Mouse (Mus musculus) monocyte, adult 2 months (primary cell): ENCODE measurements around the gene Adprhl1.

ENCODE experiments used
- DNase-seq, 2 experiments: peaks; one replicate each; pipeline ENCODE4 v3.0.0; 2022; ENCODE audit warnings: low spot score in 2 of 2, low read depth in 1 of 2

Gene Adprhl1

DNA sequence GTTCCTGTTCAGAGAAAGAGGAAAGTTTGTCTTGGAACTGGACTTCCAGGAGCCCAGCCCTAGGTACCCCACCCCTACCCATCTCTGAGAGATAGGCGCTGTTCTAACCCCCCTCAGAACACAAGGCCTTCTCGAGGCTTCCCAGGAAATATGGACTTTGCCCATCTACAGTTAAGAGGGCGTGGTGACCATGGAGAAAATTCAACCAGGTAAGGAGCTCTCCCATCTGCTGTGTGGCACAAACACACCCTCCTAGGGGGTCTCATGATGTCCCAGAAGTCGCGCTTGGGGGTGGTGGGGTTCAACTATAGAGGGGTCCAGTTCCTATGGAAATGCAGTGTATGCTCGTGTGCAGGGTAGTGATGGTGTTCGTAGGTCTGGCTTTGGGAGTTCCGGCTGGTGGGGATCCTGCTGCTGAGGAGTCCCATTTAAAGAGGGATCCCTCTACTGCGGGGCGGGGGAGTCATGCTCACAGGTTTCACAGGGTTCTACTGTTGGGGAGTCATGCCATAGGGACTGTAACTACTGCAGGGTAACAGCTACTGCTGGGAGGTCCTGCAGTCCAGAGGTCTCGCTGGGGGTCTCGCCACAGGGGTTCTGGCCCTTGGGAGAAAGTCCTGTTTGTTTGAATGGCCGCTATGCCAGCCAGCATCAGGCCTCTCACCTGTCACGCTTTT lies 54.4 kb downstream of the Adprhl1 start:
- no peak for DNase-seq

DNA sequence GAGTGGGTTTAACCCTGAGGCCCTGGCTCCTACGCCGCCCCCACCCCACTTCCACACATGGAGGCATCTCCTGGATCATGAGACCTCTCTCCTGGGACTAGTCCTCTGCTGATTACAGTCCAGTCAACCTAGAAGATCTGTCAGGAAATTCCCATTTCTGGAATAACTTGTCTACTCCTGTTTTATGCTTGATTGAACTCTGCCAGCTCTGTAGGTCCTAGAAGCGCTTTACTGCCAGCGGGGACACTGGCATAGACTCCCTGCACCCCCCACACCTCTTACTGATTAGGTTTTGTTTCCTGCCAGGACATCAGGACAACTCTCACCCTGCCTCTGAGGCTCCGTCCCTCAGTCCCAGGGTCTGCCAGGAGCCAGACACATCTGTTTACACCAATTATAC lies 56.5 kb downstream of the Adprhl1 start:
- no peak for DNase-seq

DNA sequence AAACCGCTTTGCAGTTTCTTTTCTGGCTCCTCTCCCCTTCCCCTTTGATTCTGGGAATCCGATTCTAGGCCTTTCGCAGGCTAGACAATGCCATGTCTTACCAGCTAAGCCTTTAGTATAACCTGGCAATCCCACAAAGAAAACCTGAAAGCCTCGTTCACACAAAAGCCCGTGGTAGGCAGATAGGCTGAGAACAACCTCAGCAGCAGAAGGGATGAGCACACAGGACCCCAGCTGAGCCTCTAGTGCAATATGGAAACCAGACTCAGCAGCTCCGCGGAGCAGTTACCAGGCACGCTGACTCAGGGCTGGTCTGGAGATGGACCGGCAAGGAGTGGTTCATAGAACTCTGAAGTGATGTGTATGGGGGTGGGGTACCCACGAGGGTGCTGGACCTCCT lies 59.1 kb downstream of the Adprhl1 start:
- no peak for DNase-seq

DNA sequence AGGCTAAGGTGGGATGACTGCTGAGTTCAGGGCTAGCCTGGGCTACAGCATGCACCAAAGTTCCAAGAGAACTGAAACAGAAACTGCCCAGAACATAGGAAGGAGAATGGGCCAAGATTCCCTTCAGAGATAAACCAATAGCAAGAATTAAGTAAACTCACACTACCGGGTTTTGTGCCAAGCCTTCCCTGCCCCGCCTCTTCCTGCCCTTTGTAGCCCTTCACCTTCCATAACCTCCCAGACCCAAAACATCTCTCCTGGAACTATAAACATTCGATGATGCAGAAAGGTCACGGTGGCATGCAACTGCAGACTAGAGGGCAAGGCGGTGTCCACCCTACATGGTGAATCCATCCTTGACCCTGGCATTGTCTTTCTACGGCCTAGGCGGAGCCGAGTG lies 63.7 kb downstream of the Adprhl1 start:
- DNase-seq, result no peak

DNA sequence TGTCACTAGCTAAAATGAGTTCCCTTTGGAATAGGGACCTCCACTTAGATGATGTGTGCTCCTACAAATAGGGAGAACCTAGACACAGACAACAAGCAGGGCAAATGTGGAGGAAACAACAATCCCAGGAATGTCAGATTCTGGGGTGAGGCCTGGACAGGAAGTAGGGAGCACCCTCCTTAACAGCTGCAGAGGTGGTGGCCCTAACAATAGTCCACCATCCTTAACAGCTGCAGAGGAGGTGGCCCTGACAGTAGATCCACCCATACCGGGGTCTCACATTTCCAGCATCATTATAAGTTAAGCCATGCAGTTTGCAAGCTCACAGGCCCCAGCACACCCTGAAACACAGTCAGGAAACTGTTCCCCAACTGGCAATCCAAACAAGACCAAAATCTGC lies 65.1 kb downstream of the Adprhl1 start:
- no peak for DNase-seq

DNA sequence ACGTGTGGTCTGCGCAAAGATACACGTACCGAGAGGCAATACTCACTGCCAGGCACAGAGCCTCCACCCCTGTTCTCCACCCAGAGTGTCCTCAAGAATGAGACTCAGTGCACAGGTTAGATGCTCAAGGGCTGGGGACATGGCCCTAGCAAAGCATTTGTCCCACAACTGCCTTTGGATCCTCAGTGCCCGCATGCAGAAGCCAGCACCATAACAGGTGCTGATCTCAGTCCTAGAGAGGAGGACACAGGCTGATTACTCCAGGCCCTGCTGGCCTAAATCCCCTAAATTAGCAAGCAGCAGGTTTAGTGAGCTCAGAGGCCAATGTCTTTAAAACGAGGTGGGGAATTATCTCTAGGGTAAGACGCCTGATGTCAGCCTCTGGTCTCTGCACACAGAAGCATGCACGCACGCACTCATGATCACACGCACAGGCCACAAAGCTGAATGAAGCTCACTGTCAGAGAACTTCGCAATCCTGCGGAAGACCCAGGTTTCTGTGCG lies 65.9 kb downstream of the Adprhl1 start:
- no peak for DNase-seq

DNA sequence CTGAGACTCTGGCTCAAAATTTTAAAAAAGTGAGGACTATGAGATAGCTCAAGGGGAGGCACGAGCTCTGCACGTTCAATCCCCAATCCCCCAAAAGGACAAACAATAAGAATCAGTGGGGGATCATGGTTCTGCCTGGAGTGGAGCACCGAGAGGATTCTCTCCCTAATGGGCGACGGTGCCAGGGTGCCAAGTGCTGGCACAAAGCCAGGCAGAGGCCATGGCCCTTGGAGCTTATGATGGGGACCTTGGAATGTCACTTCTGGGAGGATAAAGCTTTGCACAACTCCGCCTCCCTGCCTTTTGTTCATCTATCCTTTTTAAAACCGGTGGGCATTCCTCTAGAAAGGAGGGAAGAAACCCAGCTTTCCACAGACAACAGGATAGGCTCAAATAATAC lies 66.3 kb downstream of the Adprhl1 start:
- DNase-seq, result no peak

DNA sequence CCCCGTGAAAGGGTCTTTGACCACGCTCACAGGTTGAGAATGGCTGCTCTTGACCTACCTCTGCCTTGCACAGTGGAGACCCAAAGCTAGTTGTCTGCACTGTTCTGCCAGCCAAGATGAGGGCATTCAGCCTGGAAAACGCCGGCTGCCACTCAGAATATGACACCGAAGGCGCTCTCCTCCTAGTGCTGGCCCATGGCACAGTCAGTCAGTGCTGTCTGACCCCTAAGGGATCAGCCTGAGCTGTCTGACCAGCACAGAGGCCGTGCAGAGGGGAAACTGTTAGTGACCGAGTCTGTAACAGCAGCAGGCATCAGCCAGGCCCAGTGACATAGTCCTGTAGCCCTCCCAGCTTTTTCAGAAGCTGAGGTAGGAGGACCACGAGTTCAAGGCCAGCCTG lies 66.7 kb downstream of the Adprhl1 start:
- no peak for DNase-seq

DNA sequence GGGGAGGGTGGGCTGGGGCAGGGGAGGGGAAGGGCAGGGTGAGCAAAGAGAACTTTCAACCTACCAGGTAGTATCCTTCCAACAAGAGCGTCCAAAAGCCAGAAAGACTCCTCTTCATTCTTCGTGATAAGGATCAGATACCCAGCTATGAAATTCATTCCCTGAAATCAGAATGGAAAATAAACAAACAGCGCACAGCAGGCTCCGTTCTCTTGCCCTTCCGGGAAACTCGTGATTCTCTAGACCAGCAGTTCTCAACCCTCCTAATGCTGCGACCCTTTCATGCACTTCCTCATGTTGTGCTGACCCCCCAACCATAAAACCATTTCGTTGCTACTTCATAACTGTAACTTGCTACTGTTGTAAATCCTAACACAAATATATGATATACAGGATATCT lies 67.1 kb downstream of the Adprhl1 start:
- DNase-seq, result no peak

DNA sequence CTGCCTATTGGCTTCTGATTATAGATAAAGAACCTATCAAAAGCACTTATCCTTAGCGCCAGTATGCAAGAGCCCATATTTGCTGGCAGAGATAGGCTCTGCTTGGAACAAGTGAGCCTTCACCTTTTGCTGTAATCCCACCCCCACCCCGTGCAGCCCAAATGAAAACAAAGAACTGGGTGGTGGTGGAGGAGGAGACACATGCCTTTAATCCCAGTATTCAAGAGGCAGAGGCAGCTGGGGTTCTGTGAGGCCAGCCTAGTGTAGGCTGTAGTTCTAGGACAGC lies 72.3 kb downstream of the Adprhl1 start:
- DNase-seq, result no peak

DNA sequence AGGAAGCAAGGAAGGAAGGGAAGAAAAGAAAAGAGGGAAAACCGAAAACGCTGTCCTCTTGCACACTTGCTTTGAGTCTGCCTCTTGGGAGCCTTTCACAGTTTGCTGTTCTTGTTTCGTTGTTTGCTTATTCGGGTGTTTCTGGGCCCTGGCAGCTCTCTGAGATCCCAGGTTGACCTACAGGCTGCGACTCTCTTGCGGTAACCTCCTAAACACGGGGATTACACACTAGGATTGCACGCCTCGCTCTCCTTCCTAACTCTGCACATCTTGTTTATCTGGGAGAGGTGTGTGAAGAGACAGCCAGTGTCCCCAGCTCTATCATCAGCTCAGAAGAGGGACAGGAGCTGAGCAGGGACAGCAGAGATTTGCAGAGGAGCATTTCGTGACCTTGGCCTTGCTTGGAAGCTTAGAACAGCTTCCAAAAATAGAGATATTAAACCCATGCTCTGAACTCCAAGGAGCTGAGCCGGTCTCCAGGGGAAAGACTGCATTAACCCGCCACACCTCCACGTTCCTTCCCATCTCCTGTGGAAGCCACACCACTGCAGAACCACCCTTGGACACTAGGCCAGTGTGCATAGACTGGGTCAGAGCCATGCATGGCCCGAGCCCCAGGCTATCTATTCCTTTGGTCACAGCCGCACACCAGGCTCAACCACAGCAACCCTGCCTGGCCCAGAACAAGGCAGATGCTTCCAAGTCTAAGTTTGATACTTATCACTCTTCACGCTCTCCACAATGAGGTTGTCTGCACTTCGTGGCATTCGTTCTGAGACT lies 72.9 kb downstream of the Adprhl1 start:
- no peak for DNase-seq

DNA sequence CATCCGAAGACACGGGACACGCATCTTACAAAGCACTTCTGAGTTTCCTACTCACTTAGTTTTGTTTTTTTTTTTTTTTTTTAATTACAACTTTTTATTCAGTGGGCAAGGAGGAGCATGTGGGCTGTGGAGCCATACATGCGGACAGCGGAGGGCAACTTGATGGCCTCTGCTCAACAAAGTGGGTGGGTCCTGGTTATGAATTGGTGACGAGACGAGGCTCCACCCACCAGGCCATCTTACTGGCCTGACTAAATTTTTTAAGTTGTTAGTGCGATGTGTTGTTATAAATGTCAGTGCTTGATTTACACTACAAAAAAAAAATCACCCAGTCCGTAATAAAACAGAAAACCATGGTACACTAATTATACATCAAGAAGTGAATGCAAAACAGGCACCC lies 73.6 kb downstream of the Adprhl1 start:
- no peak for DNase-seq

DNA sequence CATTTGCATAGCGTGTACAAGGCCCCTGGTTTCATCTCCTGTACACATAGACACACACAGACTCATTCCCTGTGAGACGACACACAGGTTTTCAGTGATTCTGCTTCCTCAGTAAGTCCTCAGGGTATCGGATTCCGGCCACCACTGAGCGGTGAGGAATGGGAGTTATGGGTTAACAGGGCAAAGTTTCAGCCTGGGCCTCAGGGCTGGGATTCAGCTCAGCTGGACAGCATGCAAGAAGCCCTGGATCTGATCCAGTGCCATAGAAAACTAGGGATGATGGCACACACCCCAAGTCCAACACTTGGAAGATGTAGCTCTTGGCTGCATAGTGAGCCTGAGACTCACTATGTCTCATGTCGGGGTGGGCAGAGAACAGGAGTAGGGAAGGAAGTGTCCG lies 74.0 kb downstream of the Adprhl1 start:
- no peak for DNase-seq

DNA sequence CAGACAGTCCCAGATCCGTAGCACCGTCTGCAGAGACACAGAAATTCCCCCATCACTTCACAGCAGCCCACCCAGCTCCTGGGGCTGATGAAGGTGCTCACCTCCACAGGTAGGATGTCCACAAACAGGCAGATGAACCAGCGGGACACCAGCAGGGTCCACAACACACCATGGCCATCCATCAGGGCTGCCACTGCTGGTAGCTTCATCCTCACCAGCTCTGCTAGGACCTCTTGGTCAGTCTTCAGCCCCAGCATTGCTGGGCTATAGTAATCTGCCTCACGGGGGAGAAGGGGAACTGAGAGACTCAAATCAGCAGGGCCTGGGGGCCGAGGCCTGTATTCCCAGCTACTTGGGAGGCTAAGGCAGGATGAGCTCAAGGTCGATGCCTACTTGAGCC lies 74.5 kb downstream of the Adprhl1 start:
- no peak for DNase-seq

DNA sequence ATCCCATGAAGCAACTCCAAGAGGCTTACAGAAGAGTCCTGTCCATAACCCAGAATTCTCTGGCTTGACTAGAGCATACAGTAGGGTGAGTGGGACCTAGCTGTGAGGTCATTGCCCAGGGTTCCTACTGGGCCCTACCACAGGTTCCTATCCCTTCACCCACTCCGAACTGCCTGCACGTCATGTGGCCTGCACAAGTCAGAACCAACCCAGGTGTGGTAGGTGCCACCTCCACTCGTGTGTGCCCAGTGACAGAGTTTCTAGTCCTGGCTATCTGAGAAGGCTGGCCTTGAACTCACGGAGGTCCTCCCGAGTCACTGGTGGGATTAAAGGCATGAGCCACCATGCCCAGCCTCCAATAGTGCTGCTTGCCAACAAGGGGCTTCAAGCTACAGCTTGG lies 75.8 kb downstream of the Adprhl1 start:
- no peak for DNase-seq

DNA sequence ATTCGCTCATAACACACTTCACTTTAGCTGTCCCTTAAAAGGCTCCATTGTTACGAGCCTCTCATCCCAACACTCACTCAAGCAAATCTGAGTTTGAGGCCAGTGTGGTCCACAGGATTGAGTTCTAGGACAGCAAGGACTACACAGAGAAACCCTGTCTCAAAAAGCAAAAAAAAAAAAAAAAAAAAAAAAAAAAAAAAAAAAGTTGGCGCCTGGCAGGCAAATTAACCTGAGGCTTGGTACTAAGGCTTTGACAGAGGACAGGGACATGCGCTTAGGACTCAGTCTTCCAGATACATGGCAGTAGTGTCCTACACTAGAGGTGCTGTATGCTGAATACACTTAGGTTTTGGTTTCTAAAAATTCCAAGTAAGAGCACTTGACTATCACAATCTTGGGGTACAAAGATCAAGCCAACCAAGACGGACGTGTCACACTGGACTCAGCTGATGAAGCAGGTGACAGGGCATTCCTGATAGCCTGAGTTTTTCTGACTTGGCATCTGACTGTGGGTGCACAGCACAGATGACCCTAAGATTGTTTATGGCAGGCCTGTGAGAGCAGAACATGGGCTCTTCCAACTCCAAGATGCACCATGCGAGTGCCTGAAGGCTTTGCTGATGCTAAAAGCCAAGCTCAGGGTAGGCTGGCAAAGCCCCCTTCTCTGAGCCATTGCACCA lies 76.6 kb downstream of the Adprhl1 start:
- DNase-seq, result no peak

DNA sequence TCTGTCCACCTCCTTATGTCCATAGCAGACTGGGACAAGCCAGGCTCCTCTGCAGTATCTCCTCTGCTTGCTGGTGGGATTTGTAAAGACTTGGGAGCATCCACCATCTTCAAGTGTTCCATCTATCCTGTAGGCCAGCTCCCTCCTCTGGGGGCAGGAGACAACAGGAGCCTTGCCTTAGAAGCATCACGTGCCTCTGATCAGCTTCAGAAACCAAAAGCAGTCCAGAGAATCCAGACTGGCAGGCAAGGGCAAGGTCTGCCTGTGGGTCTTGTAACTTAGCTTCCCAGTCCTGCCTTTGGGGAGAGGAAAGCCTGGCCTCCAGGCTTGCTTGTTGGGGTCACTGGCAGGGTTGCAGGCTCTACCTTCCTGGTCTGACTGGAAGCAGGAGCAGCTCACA lies 78.3 kb downstream of the Adprhl1 start:
- no peak for DNase-seq

DNA sequence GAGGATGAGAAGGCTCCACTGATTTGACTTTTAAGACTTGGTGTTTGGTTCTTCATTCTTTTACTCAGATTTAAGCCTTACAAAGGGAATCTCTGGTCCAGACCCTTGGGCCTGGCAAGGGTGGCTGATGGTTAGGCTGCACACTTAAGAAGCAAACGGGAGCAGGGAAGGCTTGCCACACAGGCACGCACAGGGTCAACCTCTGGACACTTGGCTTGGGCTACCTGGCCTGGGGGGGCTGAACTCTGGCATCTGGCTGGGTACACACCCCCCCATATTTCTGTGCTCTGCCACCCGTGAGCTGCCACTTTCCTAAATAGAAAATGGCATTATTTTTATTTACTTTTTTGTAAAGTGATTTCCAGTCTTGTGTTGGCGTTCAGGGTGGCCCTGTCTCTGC lies 79.2 kb downstream of the Adprhl1 start:
- DNase-seq, result no peak

DNA sequence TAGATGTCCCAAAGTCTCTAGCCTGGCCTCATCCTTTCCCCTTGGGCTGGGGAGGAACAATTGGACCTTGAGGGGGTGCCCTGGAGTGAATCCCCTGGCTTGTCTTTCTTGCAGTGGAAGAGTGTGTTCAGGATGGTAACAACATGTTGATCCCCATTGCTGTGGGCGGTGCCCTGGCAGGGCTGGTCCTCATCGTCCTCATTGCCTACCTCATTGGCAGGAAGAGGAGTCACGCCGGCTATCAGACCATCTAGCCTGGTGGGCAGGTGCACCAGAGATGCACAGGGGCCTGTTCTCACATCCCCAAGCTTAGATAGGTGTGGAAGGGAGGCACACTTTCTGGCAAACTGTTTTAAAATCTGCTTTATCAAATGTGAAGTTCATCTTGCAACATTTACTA lies 79.7 kb downstream of the Adprhl1 start:
- DNase-seq, result no peak
